Mouse (Mus musculus) heart, embryonic 11.5 days (tissue): ENCODE results near the gene T2. TPM values are rescaled to one million over a fixed set of nuclear protein-coding genes. Genes with fewer than 3 reads are reported as not detected.
"Not testable (repeated sequence)": the region's sequence is repeated elsewhere in the genome, so short reads cannot be mapped to it uniquely, and the experiment has no call there.

Experiments used
- ATAC-seq: fragments of 200-750 bp; cut with Nextera tagmentation; replicated peaks from 2 replicates; pipeline ENCODE4 v1.8.0; 2017; ENCODE audit warnings: moderate library complexity; ENCODE audit not compliant: insufficient number of reproducible peaks, low FRiP score, low TSS enrichment
- H3K27ac ChIP-seq: fragments of 300-500 bp; sonication (generic); 2 replicates; pipeline ENCODE4 v1.5.1; 2014; ENCODE audit warnings: mild to moderate bottlenecking, low read depth, low read length
- H3K27me3 ChIP-seq: fragments of 300-500 bp; sonication (generic); 2 replicates; pipeline ENCODE4 v1.6.1; 2014; ENCODE audit warnings: mild to moderate bottlenecking, low read length, mixed read lengths; ENCODE audit not compliant: control insufficient read depth, insufficient read depth
- H3K36me3 ChIP-seq: fragments of 300-500 bp; sonication (generic); 2 replicates; pipeline ENCODE4 v1.6.1; 2014; ENCODE audit warnings: mild to moderate bottlenecking, low read length, moderate library complexity, mixed read lengths; ENCODE audit not compliant: control insufficient read depth, insufficient read depth
- H3K4me1 ChIP-seq: fragments of 300-500 bp; sonication (generic); 2 replicates; pipeline ENCODE4 v1.6.1; 2014; ENCODE audit warnings: low read length; ENCODE audit not compliant: control insufficient read depth, insufficient read depth
- H3K4me2 ChIP-seq: fragments of 300-500 bp; sonication (generic); 2 replicates; pipeline ENCODE4 v1.6.1; 2014; ENCODE audit warnings: mild to moderate bottlenecking, moderate library complexity
- H3K4me3 ChIP-seq: fragments of 300-500 bp; sonication (generic); 2 replicates; pipeline ENCODE4 v1.5.1; 2014; ENCODE audit warnings: low read depth, low read length
- H3K9ac ChIP-seq: fragments of 300-500 bp; sonication (generic); 2 replicates; pipeline ENCODE4 v1.6.1; 2014; ENCODE audit warnings: mild to moderate bottlenecking, low read depth, low read length, moderate library complexity
- H3K9me3 ChIP-seq: fragments of 300-500 bp; sonication (generic); replicated peaks from 2 replicates; pipeline ENCODE4 v1.6.1; 2016; ENCODE audit warnings: low read length; ENCODE audit not compliant: control insufficient read depth
- WGBS: fragments of 180-500 bp; shearing (Covaris S2); extraction: QIAGEN DNeasy Blood & Tissue Kit; methylation state at CpG from one replicate; pipeline ENCODE4 v1.1.7; 2014; ENCODE audit not compliant: insufficient replicate concordance; 5-methylcytosine and 5-hydroxymethylcytosine counted together
- polyA plus RNA-seq: library from polyadenylated mRNA; unstranded; fragments of >200 nt; fragmentation: Nextera tagmentation; extraction: Ambion mirVana; gene quantifications from 2 replicates; pipeline ENCODE4 v1.2.1, GENCODE M21; 2014

The T2 gene
- 0.73 and 0.79 TPM in 2 replicates for polyA plus RNA-seq

DNA sequence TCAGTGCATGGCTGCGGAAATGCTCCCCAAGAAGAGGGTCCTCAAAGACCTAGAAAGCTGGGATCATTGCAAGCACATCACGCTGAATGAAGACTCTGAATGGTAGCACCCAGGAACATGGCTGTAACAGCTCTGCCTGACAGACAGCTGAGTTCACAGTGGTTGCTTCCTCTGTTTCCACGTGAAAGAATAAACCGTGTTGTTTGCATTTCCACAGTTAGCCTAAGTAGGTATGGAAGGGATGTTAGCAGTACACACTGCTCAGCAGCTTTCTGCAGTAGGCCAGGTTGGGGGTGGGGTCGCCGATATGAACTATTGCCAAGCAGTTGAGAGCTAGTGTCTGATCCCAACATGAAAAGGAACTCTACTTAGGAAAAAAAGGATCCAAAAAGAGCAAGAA lies at the start of gene T2:
T2 (plus strand) TSS at position 301 of the 400 bp plus-strand sequence.
- H3K4me2 ChIP-seq, result no peak within 1 kb of the TSS
- H3K9ac ChIP-seq, result no peak within 1 kb of the TSS
- H3K27ac ChIP-seq, result no peak within 1 kb of the TSS
- no peaks in the 10 kb centered on the region for H3K27me3 ChIP-seq
- no peaks in the 10 kb centered on the region for H3K36me3 ChIP-seq
- no peaks in the 10 kb centered on the region for H3K4me1 ChIP-seq
- no peak within 1 kb of the TSS for H3K4me3 ChIP-seq
- 78% methylated on average over 6 of the region's 6 CpGs for WGBS
- no peak for ATAC-seq
- no peaks in the 10 kb centered on the region; the same call in 1 of the 2 replicates for H3K9me3 ChIP-seq

DNA sequence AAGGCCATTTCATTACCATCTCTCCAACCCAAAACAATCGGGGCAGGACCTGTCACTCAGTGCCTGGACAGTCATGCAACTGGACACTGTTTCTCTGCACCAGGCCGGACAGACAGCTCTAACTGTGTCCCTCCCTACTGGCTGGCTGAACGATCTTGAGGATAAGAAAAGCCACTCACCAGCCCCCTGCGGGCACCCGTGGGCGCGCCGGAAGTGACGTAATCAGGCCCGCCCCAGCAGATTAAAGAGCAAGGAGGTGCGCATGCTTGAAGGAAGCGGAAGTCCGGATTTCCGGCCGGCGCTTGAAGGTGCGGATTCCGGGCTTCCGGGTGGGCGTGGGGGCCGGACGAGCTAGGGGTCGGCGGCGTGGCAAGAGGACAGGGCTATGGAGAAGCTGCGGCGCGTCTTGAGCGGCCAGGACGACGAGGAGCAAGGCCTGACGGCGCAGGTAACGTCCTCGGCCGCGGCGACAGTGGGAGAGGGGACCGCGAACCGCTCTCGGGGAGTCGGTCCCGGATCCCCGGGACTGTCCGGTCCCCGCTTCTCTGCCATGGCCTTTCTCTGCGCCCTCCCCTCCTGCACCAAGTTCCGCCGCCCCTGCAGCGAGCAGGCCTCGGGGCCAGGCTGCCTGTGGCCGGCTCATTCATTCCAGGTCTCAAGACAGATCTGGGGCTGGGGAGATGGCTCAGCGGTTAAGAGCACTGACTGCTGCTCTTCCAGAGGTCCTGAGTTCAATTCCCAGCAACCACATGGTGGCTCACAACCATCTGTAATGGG lies 44.8 kb upstream of the T2 start, which contains the start of gene Sft2d1:
Sft2d1 (plus strand) TSS at position 265 of the 777 bp plus-strand sequence.
- Histone ChIP-seq H3K9ac (peak within 1 kb of the TSS; percentile 81), H3K27me3 (no peaks in the 10 kb centered on the region), H3K4me2 (peak within 1 kb of the TSS; percentile 75), H3K4me3 (peak within 1 kb of the TSS; percentile 86), H3K36me3 (no peaks in the 10 kb centered on the region), H3K4me1 (peaks cover 11% of the 10 kb centered on the region), H3K27ac (peak within 1 kb of the TSS; percentile 70; the same call in 1 of the 2 replicates), H3K9me3 (no peaks in the 10 kb centered on the region)
- peak; percentile 94 for ATAC-seq
- WGBS, result under 1% methylated on average over 48 of the region's 54 CpGs

DNA sequence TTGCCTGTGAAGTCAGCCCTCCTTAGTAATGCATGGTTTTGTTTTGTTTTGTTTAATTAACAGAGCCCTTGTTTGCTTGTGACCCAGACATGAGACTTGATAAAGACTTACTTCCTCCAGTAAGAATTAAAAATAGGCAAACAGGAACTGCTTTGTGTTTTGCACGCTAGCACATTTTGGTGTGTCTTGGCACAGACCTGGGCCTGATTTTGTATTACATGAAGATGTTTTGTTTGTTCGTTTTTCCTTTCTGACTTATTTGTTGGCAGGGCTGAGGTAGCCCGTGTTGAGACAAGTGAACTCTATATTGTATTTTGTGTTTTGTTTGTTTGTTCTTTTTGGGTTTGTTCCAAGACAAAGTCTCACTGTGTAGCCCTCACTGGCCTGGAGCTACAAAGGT lies 44.0 kb upstream of the T2 start:
- Histone ChIP-seq H3K4me3 (peak overlapping the region; percentile 86), H3K27me3 (no peaks in the 10 kb centered on the region), H3K9me3 (no peaks in the 10 kb centered on the region), H3K9ac (peak overlapping the region; percentile 81), H3K36me3 (no peaks in the 10 kb centered on the region), H3K27ac (no peak overlapping the region), H3K4me1 (peaks cover 11% of the 10 kb centered on the region), H3K4me2 (peak overlapping the region; percentile 75)
- 32% methylated on average over 3 of the region's 3 CpGs for WGBS
- no peak for ATAC-seq

DNA sequence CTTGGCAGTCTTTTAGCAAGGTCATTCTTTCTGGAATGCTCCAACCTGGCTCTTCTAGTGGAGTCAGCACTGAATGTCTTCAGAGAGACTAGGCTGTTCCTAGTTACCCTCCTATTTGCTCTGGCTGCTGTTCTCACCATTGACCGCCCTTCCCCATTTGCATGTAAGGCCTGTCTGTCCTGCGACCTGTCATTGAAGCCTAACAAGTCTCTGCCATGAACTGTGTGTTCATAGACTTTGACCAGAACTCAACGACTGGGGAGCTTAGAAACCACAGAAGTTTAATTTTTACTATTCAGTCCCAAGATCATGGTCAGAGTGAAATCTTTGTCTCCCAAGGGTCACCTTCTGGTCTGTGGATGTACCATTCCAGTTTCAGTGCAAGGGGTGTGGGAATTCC lies 41.8 kb upstream of the T2 start:
- H3K9me3 ChIP-seq, result no peaks in the 10 kb centered on the region
- WGBS, result 85% methylated on average over 3 of the region's 3 CpGs

DNA sequence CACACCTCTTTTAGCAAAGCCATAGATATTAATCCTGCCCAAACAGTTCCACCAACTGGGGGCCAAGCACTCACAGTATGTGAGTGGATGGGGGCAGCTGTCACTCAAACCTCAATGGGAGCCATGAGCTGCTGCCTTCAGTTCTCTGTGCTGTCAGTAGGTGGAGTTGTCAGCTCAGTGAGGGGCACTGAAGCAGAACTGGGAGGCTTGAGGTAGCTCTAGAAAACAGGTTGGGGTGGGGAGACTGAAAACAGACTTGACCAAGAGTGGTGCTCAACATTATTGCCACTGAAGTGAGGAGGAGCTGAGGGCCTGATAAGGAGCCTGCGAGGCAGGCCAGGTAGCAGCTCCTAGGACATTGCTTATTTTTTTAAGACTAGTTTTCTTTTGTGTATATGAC lies 39.5 kb upstream of the T2 start:
- no peaks in the 10 kb centered on the region for H3K27me3 ChIP-seq
- no peak overlapping the region for H3K4me2 ChIP-seq
- H3K4me3 ChIP-seq, result no peak overlapping the region
- no peaks in the 10 kb centered on the region; the same call in 1 of the 2 replicates for H3K36me3 ChIP-seq
- WGBS, result 87% methylated on average over 1 of the region's 1 CpGs
- H3K4me1 ChIP-seq, result peaks cover 11% of the 10 kb centered on the region
- H3K9ac ChIP-seq, result no peak overlapping the region
- H3K9me3 ChIP-seq, result no peaks in the 10 kb centered on the region
- no peak for ATAC-seq
- no peak overlapping the region for H3K27ac ChIP-seq

More for the DNA sequence above, 41.8 kb upstream of the T2 start:
- H3K4me3 ChIP-seq, result no peak overlapping the region
- H3K27ac ChIP-seq, result no peak overlapping the region
- H3K4me2 ChIP-seq, result no peak overlapping the region
- ATAC-seq, result no peak
- no peaks in the 10 kb centered on the region for H3K27me3 ChIP-seq
- no peak overlapping the region for H3K9ac ChIP-seq
- H3K4me1 ChIP-seq, result peaks cover 11% of the 10 kb centered on the region
- no peaks in the 10 kb centered on the region; the same call in 1 of the 2 replicates for H3K36me3 ChIP-seq

DNA sequence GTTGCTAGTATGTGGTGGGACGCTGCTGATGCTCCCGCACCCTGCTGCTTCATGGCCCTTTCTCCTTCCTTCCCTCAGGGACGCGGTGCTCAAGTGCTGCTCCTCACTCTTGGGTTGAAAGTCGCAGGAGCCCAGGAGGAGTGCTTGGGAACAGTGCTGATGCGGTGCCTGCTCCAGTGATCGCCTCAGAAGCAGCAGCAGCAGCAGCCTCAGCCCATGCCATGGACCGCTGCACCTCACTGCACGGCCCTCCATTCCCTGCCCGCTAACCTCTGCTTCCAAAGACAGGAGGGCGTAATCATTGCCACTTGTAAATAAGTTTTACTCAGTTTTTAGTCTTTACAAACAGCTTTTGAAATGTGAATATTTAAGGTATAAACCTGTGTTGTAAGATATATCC lies 28.9 kb upstream of the T2 start:
- not testable (repeated sequence) for H3K36me3 ChIP-seq, H3K4me2 ChIP-seq, ATAC-seq, H3K4me1 ChIP-seq, H3K4me3 ChIP-seq, H3K9ac ChIP-seq, H3K27me3 ChIP-seq, H3K27ac ChIP-seq, H3K9me3 ChIP-seq
- WGBS, result 92% methylated on average over 9 of the region's 11 CpGs

DNA sequence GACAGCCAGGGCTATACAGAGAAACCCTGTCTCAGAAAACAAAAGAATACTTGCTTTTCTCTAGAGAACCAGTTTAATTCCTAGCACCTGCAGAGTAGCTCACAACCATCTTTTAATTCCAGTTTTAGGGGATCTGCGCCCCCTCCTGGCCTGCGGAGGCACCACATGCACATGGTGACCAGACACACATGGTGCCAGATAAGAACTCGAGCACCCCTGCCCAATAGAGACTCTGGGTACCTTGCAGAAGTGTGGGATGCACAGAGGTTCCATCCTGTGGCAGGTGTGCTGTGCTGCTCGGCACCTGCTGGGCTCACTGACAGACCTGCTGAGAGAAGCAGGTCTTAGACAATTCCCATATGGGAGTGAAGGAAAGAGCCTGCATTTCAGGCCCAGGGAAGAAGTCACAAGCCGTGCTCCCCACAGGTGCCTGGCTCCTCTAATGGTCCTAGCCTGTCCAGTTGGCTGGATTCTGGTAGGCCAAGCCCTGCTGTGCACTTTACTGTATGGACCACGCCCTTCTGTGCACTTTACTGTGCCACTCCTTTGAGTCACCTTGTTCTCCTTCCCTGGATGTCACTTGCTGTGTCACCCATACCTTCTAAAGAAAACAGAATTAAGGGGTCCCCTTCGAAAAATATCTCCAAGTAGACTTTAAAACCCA lies 27.1 kb upstream of the T2 start:
- no peak for ATAC-seq
- Histone ChIP-seq H3K9me3 (no peaks in the 10 kb centered on the region), H3K27me3 (no peaks in the 10 kb centered on the region), H3K4me1 (no peaks in the 10 kb centered on the region), H3K9ac (no peak overlapping the region), H3K4me3 (no peak overlapping the region), H3K27ac (no peak overlapping the region), H3K36me3 (peaks cover 6% of the 10 kb centered on the region; the same call in 1 of the 2 replicates), H3K4me2 (no peak overlapping the region)
- WGBS, result 60% methylated on average over 7 of the region's 7 CpGs

DNA sequence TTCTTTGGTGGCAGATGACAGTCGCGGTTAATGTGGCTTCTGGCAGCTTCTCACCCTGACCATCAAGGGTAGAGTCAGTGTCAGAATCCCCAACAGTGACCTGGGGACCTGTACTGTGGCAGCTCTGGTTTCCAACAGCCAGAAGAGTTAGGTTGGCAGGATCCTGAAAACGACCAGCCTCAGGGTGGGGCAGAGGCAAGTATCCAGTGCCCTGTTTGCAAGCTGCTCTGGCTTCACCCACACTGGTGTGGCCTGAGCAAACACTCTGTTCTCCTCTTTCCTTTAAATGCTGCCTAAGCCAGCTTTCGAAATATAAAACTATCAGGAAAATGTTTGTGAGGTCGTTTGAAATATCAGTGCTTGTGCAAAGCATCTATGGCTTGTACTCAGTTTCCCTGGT lies 25.2 kb upstream of the T2 start:
- Histone ChIP-seq H3K4me2 (no peak overlapping the region), H3K27me3 (no peaks in the 10 kb centered on the region), H3K9ac (no peak overlapping the region), H3K27ac (no peak overlapping the region), H3K4me3 (no peak overlapping the region), H3K9me3 (no peaks in the 10 kb centered on the region), H3K36me3 (peaks cover 5% of the 10 kb centered on the region; the same call in 1 of the 2 replicates), H3K4me1 (no peaks in the 10 kb centered on the region)
- WGBS, result 72% methylated on average over 5 of the region's 5 CpGs
- no peak for ATAC-seq
